Mouse (Mus musculus) C2C12 (cell line): ENCODE results near the gene Tet1. TPM values are rescaled to one million over a fixed set of nuclear protein-coding genes. Genes with fewer than 3 reads are reported as not detected.

ENCODE experiments used
- H3K27me3 ChIP-seq: one replicate; pipeline ENCODE4 v1.6.1; 2011; ENCODE audit not compliant: control insufficient read depth, insufficient read depth, insufficient read length
- H3K36me3 ChIP-seq: one replicate; pipeline ENCODE4 v1.6.1; 2011; ENCODE audit not compliant: control insufficient read depth, insufficient read depth
- H3K4me3 ChIP-seq: one replicate; pipeline ENCODE4 v1.5.1; 2011; ENCODE audit warnings: mild to moderate bottlenecking, control low read depth; ENCODE audit not compliant: poor library complexity, insufficient read depth, severe bottlenecking
- H3K79me2 ChIP-seq: one replicate; pipeline ENCODE4 v1.6.1; 2011; ENCODE audit not compliant: control insufficient read depth, insufficient read depth
- H3K79me3 ChIP-seq: one replicate; pipeline ENCODE4 v1.6.1; 2011; ENCODE audit warnings: low read depth, control low read depth
- H3ac ChIP-seq: one replicate; pipeline ENCODE3; 2011; ENCODE audit warnings: low read depth; ENCODE audit not compliant: control insufficient read depth, insufficient read length
- CEBPB ChIP-seq: IDR thresholded peaks from one replicate; pipeline ENCODE4 v1.6.1; 2011; ENCODE audit warnings: low read depth, mild to moderate bottlenecking, control low read depth, moderate library complexity
- CTCF ChIP-seq: IDR thresholded peaks from one replicate; pipeline ENCODE4 v1.5.1; 2011; ENCODE audit not compliant: control insufficient read depth, insufficient read depth, insufficient read length
- FOSL1 ChIP-seq: IDR thresholded peaks from one replicate; pipeline ENCODE4 v1.8.0; 2011; ENCODE audit warnings: mild to moderate bottlenecking, low read length; ENCODE audit not compliant: poor library complexity, insufficient read depth, severe bottlenecking
- MAX ChIP-seq: IDR thresholded peaks from one replicate; pipeline ENCODE4 v1.6.1; 2011; ENCODE audit warnings: mild to moderate bottlenecking, control low read depth
- MYOD1 ChIP-seq: IDR thresholded peaks from one replicate; pipeline ENCODE4 v1.6.1; 2011; ENCODE audit warnings: low read depth; ENCODE audit not compliant: control insufficient read depth, insufficient read length
- MYOG ChIP-seq: IDR thresholded peaks from one replicate; pipeline ENCODE4 v1.6.1; 2011; ENCODE audit not compliant: control insufficient read depth, insufficient read length; ENCODE audit errors: extremely low read depth
- USF1 ChIP-seq: IDR thresholded peaks from one replicate; pipeline ENCODE4 v1.6.1; 2011; ENCODE audit warnings: low read depth, mild to moderate bottlenecking, control low read depth, moderate library complexity
- polyA plus RNA-seq: library from polyadenylated mRNA; unstranded; fragments of >200 nt; fragmentation: generic; extraction: Trizol; gene quantifications from one replicate; pipeline ENCODE4 v1.2.1, GENCODE M21; 2012; ENCODE audit warnings: missing spikeins

Gene Tet1
- polyA plus RNA-seq, 1 experiment: 0.29 TPM

DNA sequence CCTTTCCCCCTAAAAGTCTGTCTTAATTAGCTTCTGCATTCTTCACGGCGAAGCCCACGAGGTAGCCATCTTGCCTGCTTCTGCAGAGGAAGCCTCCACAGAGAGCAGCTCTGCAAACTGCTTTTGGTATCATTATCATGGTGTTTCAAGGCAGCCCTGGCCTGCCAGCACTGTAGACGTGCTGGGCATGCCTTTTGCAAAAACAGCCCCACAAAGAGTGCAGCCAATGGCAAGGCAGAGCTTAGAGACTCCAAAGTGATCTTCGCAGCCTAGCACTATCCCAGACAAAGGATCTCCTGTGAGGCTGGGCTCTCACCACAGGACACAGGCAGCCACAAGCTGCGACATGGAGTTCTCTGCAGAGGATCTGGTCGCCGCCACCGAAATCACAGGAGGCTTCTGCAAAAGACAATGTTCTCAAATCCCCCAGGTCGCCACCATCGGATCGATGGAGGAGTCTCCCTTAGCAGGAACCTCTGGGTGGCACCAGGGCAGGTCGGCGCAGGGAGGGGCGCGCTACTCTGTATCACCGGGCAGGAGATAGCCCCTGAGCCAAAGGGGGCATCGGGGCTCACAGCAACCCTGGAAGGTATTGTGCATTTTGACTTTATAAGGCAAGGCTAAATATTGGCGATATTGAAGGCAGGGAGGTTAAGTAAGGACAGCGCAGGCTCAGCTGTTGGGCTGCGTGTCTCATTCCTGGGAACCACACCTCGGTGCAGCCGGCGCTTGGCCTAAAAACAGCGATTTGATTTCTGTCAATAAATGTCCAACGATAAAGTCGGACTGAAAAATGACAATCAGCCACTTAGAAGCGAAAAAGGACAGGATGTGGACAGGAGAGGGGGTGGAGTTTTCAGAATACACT lies 43.4 kb downstream of the Tet1 start:
- no peaks in the 10 kb centered on the region for H3K79me2 ChIP-seq
- H3K4me3 ChIP-seq: no peak overlapping the region
- TF ChIP-seq MYOG (no peak), MYOD1 (no peak), CEBPB (no peak), USF1 (no peak), MAX (no peak), FOSL1 (no peak), CTCF (no peak)
- no peaks in the 10 kb centered on the region for H3K36me3 ChIP-seq
- H3K79me3 ChIP-seq: no peaks in the 10 kb centered on the region
- H3ac ChIP-seq: peak overlapping the region; percentile 58
- no peaks in the 10 kb centered on the region for H3K27me3 ChIP-seq

DNA sequence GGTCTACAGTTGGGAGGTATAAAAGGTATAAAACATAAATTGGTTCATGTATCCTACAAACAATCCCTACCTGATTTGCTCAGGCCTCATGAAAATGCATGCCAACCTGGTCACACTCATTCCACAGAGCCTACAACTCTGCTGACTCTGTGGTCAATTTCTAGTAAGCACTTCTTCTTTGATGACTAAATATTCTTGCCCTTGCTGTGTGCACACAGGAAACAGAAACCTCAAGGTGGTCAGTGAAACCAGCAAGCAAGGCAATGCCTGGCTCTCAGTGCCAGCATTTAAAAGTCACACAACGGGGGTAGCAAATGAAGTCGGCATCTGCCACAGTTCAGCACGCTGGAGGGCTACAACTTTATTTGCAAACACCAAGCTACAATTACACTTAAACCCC lies 45.2 kb downstream of the Tet1 start:
- Histone ChIP-seq H3K4me3 (no peak overlapping the region), H3ac (no peak overlapping the region), H3K36me3 (no peaks in the 10 kb centered on the region), H3K27me3 (no peaks in the 10 kb centered on the region), H3K79me3 (no peaks in the 10 kb centered on the region), H3K79me2 (no peaks in the 10 kb centered on the region)
- TF ChIP-seq CEBPB (no peak), MAX (no peak), USF1 (no peak), MYOG (no peak), FOSL1 (no peak), MYOD1 (no peak), CTCF (no peak)

DNA sequence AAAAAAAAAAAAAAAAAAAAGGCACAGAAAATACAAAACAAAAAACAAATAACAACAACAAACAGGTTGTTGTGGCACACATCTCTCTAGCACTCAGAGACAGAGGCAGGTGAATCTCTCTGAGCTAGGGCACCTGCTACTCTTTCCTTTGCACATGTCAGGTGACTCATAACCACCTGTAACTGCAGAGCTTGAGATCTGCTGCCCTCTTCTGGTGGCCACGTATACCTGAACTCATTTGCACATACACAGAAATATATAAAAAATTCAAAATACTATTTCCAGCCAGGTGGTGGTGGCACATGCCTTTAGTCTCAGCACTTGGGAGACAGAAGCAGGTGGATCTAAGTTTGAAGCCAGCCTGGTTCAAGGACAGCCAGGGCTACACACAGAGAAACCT lies 46.4 kb downstream of the Tet1 start:
- H3K27me3 ChIP-seq: no peaks in the 10 kb centered on the region
- H3ac ChIP-seq: no peak overlapping the region
- no peak for TF ChIP-seq MYOD1
- no peak for TF ChIP-seq MYOG
- TF ChIP-seq CEBPB: no peak
- TF ChIP-seq CTCF: no peak
- TF ChIP-seq USF1: no peak
- no peak for TF ChIP-seq FOSL1
- TF ChIP-seq MAX: no peak
- no peaks in the 10 kb centered on the region for H3K79me2 ChIP-seq
- H3K4me3 ChIP-seq: no peak overlapping the region
- H3K36me3 ChIP-seq: no peaks in the 10 kb centered on the region
- no peaks in the 10 kb centered on the region for H3K79me3 ChIP-seq

DNA sequence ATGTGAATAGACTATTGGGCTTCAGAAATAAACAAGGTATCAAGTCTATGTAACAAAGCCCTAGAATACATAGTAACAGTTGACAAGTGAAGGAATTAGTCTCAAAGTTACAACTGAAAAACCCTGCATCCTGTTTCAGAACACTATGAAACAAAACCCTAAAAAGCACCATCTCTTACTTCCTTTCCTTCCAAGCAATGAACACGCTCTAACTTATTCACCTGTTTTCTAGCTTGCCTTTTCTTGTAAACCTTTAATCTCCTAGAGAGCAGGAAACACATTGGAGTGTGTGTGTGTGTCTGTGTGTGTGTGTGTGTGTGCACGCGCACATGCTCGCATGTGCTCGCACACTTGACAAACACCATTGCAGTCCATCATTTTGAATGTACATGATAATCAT lies 49.8 kb downstream of the Tet1 start:
- no peak overlapping the region for H3ac ChIP-seq
- no peak overlapping the region for H3K4me3 ChIP-seq
- H3K79me2 ChIP-seq: no peaks in the 10 kb centered on the region
- no peak for TF ChIP-seq MYOD1
- TF ChIP-seq MYOG: no peak
- TF ChIP-seq CTCF: no peak
- TF ChIP-seq MAX: no peak
- TF ChIP-seq USF1: no peak
- TF ChIP-seq CEBPB: no peak
- TF ChIP-seq FOSL1: no peak
- H3K27me3 ChIP-seq: no peaks in the 10 kb centered on the region
- H3K36me3 ChIP-seq: no peaks in the 10 kb centered on the region
- H3K79me3 ChIP-seq: no peaks in the 10 kb centered on the region

DNA sequence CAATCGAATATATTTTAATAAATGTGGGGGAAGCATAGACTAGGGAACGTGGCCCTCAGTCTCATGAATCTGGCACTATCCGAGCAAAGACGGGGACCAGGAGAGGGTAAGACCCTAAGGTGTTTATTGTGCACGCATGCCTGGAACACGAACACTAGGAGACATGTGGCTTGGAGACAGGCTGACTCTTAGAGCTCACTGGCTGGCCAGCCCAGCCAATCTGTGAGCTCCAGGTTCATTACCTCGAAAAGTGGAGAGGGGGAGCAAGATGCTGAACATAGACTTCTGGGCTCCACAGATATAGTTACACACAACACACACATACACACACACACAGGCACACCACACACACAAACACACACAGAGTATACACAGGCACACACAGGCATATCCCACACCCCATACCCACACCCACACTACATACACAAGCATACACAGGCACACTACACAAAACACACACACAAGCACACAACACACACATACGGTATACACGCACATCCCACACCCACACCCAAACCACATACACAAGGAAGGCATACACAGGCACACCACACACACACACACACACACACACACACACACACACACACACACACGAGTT lies 52.0 kb downstream of the Tet1 start:
- H3K4me3 ChIP-seq: no peak overlapping the region
- H3K27me3 ChIP-seq: no peaks in the 10 kb centered on the region
- no peaks in the 10 kb centered on the region for H3K36me3 ChIP-seq
- no peaks in the 10 kb centered on the region for H3K79me3 ChIP-seq
- H3ac ChIP-seq: no peak overlapping the region
- TF ChIP-seq MYOG (no peak), CTCF (no peak), USF1 (no peak), FOSL1 (no peak), MYOD1 (no peak), MAX (no peak), CEBPB (no peak)
- H3K79me2 ChIP-seq: no peaks in the 10 kb centered on the region
